Mouse (Mus musculus): ENCODE measurements around the gene AI597479. TPM values are rescaled to one million over a fixed set of nuclear protein-coding genes. Genes with fewer than 3 reads are reported as not detected.

AI597479 gene
- 9.4 TPM for polyA plus RNA-seq (2017; shearing (Covaris generic))

DNA sequence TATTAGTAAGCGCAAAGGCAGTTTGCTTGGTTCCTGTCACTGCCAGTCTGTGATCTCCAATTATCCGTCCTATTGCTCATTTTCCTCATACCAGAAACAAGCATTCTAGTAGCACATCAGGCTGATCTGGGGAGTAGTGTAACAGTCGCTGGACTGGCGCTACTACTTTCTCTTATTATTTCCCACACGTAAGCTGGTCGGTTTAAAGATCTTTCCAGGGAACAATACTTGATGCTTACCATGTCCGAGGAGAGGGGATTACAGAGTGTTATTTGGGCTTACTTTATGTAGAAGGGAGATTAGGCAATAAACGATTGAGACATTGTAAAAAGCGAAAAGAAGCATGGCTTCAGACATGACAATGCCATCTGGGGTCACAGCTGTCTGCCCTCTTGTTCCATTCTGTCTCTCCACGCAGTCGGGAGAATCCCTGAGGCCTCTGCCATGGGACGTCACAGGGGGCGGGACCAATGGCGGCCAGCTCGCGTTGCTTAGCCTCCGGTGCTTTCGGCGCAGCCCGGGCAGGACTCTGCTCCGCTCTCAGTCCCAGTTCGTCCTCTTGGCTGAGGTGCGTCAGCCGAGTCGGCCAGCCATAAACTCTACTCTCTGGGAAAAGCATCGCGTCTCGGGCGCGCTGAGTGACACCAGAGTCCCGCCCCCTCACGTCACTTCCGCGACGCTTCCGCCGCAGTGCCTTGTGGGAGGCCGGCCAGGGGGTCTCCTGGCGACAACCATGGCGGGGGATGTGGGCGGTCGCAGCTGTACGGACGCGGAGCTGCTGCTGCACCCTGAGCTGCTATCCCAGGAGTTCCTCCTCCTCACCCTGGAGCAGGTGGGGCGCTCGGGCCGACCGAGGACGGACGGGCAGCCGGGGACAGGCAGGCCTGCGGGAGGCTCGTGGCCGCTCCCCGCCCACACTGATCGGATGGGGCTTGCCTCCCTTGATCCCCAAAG, at the start of gene AI597479, which contains the start of gene Tgfbrap1:
Gene AI597479 (plus strand): TSS at position 680 of the 954 bp plus-strand sequence.
Gene Tgfbrap1 (minus strand): TSS at position 607 of the 954 bp plus-strand sequence.

Other genes with a start within 250 kb of the AI597479 start
- gene Mrps9, start 247.5 kb upstream of the AI597479 start, polyA plus RNA-seq (2017; shearing (Covaris generic)) = 42.1 TPM
- gene Gpr45, start 145.8 kb upstream of the AI597479 start, polyA plus RNA-seq (2017; shearing (Covaris generic)) = 0.75 TPM
- gene Tgfbrap1, start 73 bp upstream of the AI597479 start, polyA plus RNA-seq (2017; shearing (Covaris generic)) = 15.0 TPM
- gene Fhl2, start 98.3 kb downstream of the AI597479 start, polyA plus RNA-seq (2017; shearing (Covaris generic)) = 2.8 TPM

Data from effector memory CD4-positive, alpha-beta T cell, adult 5 months (primary cell).